Comparison of ENCODE assay signal across 8 mouse cellular contexts in genomic region chr6:90707143-90707542, GRCm38 (mm10).
DNase-seq lines count a peak whose midpoint lies in the region; ATAC-seq lines count a peak whose summit lies in the region.

No protein-coding gene starts in this region.

- H3K27me3 ChIP-seq in kidney, embryonic 14.5 days (ENCODE audit: control insufficient read depth, insufficient read depth, low read length): no peaks in the 10 kb centered on the region
- H3K27me3 ChIP-seq in embryonic facial prominence, embryonic 15.5 days: no peaks in the 10 kb centered on the region

- H3K9ac ChIP-seq in kidney, embryonic 14.5 days (ENCODE audit: low read depth, low read length): no peak overlapping the region
- H3K9ac ChIP-seq in embryonic facial prominence, embryonic 15.5 days: no peak overlapping the region

- H3K36me3 ChIP-seq in kidney, embryonic 14.5 days (ENCODE audit: control insufficient read depth, insufficient read depth, low read length): no peaks in the 10 kb centered on the region
- no peaks in the 10 kb centered on the region for H3K36me3 ChIP-seq in embryonic facial prominence, embryonic 15.5 days

- no peak overlapping the region for H3K27ac ChIP-seq in kidney, embryonic 14.5 days (ENCODE audit: low read depth, low read length)
- peak overlapping the region; percentile 83 for H3K27ac ChIP-seq in embryonic facial prominence, embryonic 15.5 days (replicated peaks)

- 89% methylated on average over 4 of the region's 4 CpGs for WGBS in kidney, embryonic 14.5 days
- 66% methylated on average over 4 of the region's 4 CpGs for WGBS in embryonic facial prominence, embryonic 15.5 days

- H3K4me2 ChIP-seq in kidney, embryonic 14.5 days (replicated peaks; ENCODE audit: low read depth, low read length): no peak overlapping the region
- no peak overlapping the region for H3K4me2 ChIP-seq in embryonic facial prominence, embryonic 15.5 days (replicated peaks)

- no peak overlapping the region for H3K4me3 ChIP-seq in kidney, embryonic 14.5 days (ENCODE audit: low read length)
- H3K4me3 ChIP-seq in embryonic facial prominence, embryonic 15.5 days (replicated peaks): no peak overlapping the region

- peak; percentile 58 for DNase-seq in kidney, adult 18-20 months
- DNase-seq in heart, postnatal 4 days: peak; percentile 71
- peak; percentile 65 for DNase-seq in lung, postnatal 10 days
- DNase-seq in Muller cell, postnatal 12 days (ENCODE audit: inconsistent ontology term): no peak
- DNase-seq in embryo, embryonic 10 days (ENCODE audit: low spot score): no peak
- no peak for DNase-seq in right cerebral cortex, adult 2 months (ENCODE audit: low spot score in 2 of 2)

- H3K4me1 ChIP-seq in kidney, embryonic 14.5 days (ENCODE audit: control insufficient read depth, insufficient read depth, low read length): peaks cover 28% of the 10 kb centered on the region
- peaks cover 94% of the 10 kb centered on the region for H3K4me1 ChIP-seq in embryonic facial prominence, embryonic 15.5 days

- no peak for ATAC-seq in kidney, embryonic 14.5 days (ENCODE audit: low FRiP score, low TSS enrichment)
- no peak for ATAC-seq in embryonic facial prominence, embryonic 15.5 days (ENCODE audit: insufficient number of reproducible peaks, low FRiP score, low TSS enrichment, low read depth)

- no peaks in the 10 kb centered on the region for H3K9me3 ChIP-seq in kidney, embryonic 14.5 days (ENCODE audit: control insufficient read depth, low read length)
- H3K9me3 ChIP-seq in embryonic facial prominence, embryonic 15.5 days (replicated peaks): no peaks in the 10 kb centered on the region

Comparison
In these comparisons a context has a peak if more than half of its experiments do, and no peak if none do; other contexts are left out.
1. DNase-seq: peak in kidney, adult 18-20 months (single experiment), heart, postnatal 4 days (single experiment) and lung, postnatal 10 days (single experiment); none in Muller cell, postnatal 12 days (single experiment), embryo, embryonic 10 days (single experiment) and right cerebral cortex, adult 2 months (0 of 2).